In genomic region chr11:77028157-77028556, GRCm38 (mm10) we compare ENCODE assay signal across 16 mouse cellular contexts.
"Had no signal": no experiment of that assay in that cellular context is flagged by ENCODE, and none has a peak within 500 bp of the region (broad histone marks: within the 10 kb centered on the region; RNA-seq: fewer than 3 reads in every experiment).

No protein-coding gene starts in this region.

- H3K27me3 ChIP-seq: liver, embryonic 13.5 days; liver, embryonic 15.5 days; midbrain, embryonic 12.5 days; neural tube, embryonic 12.5 days; stomach, embryonic 15.5 days had no signal

- H3K4me1 ChIP-seq: liver, embryonic 13.5 days; liver, embryonic 15.5 days; midbrain, embryonic 10.5 days; midbrain, embryonic 12.5 days; neural tube, embryonic 12.5 days; stomach, embryonic 15.5 days had no signal

- ATAC-seq: midbrain, embryonic 16.5 days had no signal

- H3K36me3 ChIP-seq: liver, embryonic 13.5 days; liver, embryonic 15.5 days; midbrain, embryonic 10.5 days; midbrain, embryonic 12.5 days; neural tube, embryonic 12.5 days; stomach, embryonic 15.5 days had no signal

- H3K27ac ChIP-seq: liver, embryonic 13.5 days; liver, embryonic 15.5 days; midbrain, embryonic 10.5 days; midbrain, embryonic 12.5 days; neural tube, embryonic 12.5 days; stomach, embryonic 15.5 days; stomach, postnatal 0 days had no signal

- H3K9me3 ChIP-seq: liver, embryonic 13.5 days; liver, embryonic 15.5 days; midbrain, embryonic 10.5 days; midbrain, embryonic 12.5 days; neural tube, embryonic 12.5 days; stomach, embryonic 15.5 days had no signal

- H3K9ac ChIP-seq: liver, embryonic 13.5 days; liver, embryonic 15.5 days; lung, embryonic 14.5 days; midbrain, embryonic 12.5 days; neural tube, embryonic 12.5 days; stomach, embryonic 15.5 days had no signal

- DNase-seq: liver, embryonic 13.5 days; lung, adult 18-20 months; lung, embryonic 14.5 days; lung, postnatal 14 days; midbrain, embryonic 14.5 days; right cerebral cortex, postnatal 14 days; thymus, adult 2 months; thymus, postnatal 14 days; thymus, postnatal 36 days had no signal

- H3K4me3 ChIP-seq: liver, embryonic 13.5 days; liver, embryonic 15.5 days; midbrain, embryonic 10.5 days; midbrain, embryonic 12.5 days; neural tube, embryonic 12.5 days; stomach, embryonic 15.5 days had no signal

- H3K4me2 ChIP-seq: liver, embryonic 13.5 days; liver, embryonic 15.5 days; lung, embryonic 14.5 days; midbrain, embryonic 12.5 days; neural tube, embryonic 12.5 days; stomach, embryonic 15.5 days had no signal
